Mouse (Mus musculus): ENCODE results near the gene Sh3d19. TPM values are rescaled to one million over a fixed set of nuclear protein-coding genes. Genes with fewer than 3 reads are reported as not detected.

Sh3d19 gene
- polyA plus RNA-seq, 2 experiments from 2014 or later = 1.5 to 2.8 TPM

GRCm38 (mm10) chr3:86033455-86034090, 62.7 kb downstream of the Sh3d19 start:
- ATAC-seq = no peak

GRCm38 (mm10) chr3:86037926-86038484, 67.1 kb downstream of the Sh3d19 start:
- no peak for ATAC-seq

- ATAC-seq = no peak
Measured at GRCm38 (mm10) chr3:86038648-86039047, 67.7 kb downstream of the Sh3d19 start.

GRCm38 (mm10) chr3:86040286-86041201, 69.6 kb downstream of the Sh3d19 start:
- ATAC-seq = no peak

- no peak for ATAC-seq
Measured at GRCm38 (mm10) chr3:86047686-86048408, 76.9 kb downstream of the Sh3d19 start.

GRCm38 (mm10) chr3:86049041-86049440, 78.1 kb downstream of the Sh3d19 start:
- no peak for ATAC-seq

- ATAC-seq = no peak
Measured at GRCm38 (mm10) chr3:86056678-86057077, 85.8 kb downstream of the Sh3d19 start.

- no peak for ATAC-seq
Measured at GRCm38 (mm10) chr3:86057436-86058095, 86.7 kb downstream of the Sh3d19 start.

GRCm38 (mm10) chr3:86069646-86070250, 98.8 kb downstream of the Sh3d19 start:
- no peak for ATAC-seq

GRCm38 (mm10) chr3:86070799-86071198, 99.9 kb downstream of the Sh3d19 start:
- ATAC-seq = no peak

GRCm38 (mm10) chr3:86072066-86072465, 101.2 kb downstream of the Sh3d19 start:
- ATAC-seq = no peak

GRCm38 (mm10) chr3:86072889-86073288, 102.0 kb downstream of the Sh3d19 start:
- no peak for ATAC-seq

- no peak for ATAC-seq
Measured at GRCm38 (mm10) chr3:86075593-86075992, 104.7 kb downstream of the Sh3d19 start.

- no peak for ATAC-seq
Measured at GRCm38 (mm10) chr3:86076511-86077283, 105.8 kb downstream of the Sh3d19 start.

GRCm38 (mm10) chr3:86083051-86083450, 112.1 kb downstream of the Sh3d19 start:
- no peak for ATAC-seq

- no peak for ATAC-seq
Measured at GRCm38 (mm10) chr3:86085001-86085400, 114.1 kb downstream of the Sh3d19 start.

GRCm38 (mm10) chr3:86087872-86088271, 117.0 kb downstream of the Sh3d19 start:
- no peak for ATAC-seq

- no peak for ATAC-seq
Measured at GRCm38 (mm10) chr3:86093213-86093845, 122.4 kb downstream of the Sh3d19 start.

GRCm38 (mm10) chr3:86093907-86094306, 123.0 kb downstream of the Sh3d19 start:
- no peak for ATAC-seq

GRCm38 (mm10) chr3:86101956-86102355, 131.0 kb downstream of the Sh3d19 start:
- ATAC-seq = no peak
